Mouse (Mus musculus) monocyte, adult 5-6 weeks (primary cell): Measurements from ENCODE around the gene 6430571L13Rik. TPM values are rescaled to one million over a fixed set of nuclear protein-coding genes. Genes with fewer than 3 reads are reported as not detected.

Source experiments
- ATAC-seq: fragments of 153-309, 156-312 bp; replicated peaks from 2 replicates; pipeline ENCODE4 v1.8.0; 2017; ENCODE audit warnings: mild to moderate bottlenecking; ENCODE audit not compliant: low TSS enrichment, insufficient number of reproducible peaks, severe bottlenecking, poor library complexity, low FRiP score
- total RNA-seq: library from RNA; stranded (forward); fragments of 200-1000, 200-491, 200-594 nt; gene quantifications from 3 replicates; pipeline ENCODE4 v1.2.3, GENCODE M21; 2017

The 6430571L13Rik gene
- total RNA-seq, result not detected in 3 replicates

DNA sequence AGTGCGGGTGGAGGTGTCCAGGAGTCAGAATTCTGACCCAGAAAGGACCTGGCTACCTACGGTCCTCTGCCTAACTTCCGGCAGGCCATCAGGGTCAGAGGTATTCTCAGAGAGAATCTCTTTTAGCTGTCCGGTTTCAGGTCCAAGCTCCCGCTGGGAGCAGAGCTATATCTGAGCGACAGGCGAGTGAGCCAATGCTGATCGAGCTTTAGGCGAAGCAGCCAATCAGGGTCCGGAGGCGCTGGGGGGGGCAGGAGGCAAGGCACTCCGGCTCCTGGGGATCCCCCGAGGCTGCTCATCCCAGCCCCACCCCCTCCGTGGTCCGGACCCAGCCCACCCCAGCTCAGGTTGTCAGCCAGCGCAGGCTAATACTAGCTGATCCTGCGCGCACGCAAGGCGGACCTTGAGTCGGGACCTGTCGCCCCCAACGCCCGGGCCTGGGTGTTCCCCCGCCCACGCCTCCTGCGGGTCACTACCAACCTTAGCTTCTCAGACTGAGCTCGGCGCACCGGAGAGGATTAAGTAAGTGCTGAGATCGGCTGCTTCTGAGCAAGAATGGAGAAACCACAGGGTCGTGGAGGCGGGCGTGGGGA is at the start of gene 6430571L13Rik:
Gene 6430571L13Rik, plus strand, starts transcription at position 336 of the 593 bp plus-strand sequence.
- ATAC-seq, result peak; percentile 78

DNA sequence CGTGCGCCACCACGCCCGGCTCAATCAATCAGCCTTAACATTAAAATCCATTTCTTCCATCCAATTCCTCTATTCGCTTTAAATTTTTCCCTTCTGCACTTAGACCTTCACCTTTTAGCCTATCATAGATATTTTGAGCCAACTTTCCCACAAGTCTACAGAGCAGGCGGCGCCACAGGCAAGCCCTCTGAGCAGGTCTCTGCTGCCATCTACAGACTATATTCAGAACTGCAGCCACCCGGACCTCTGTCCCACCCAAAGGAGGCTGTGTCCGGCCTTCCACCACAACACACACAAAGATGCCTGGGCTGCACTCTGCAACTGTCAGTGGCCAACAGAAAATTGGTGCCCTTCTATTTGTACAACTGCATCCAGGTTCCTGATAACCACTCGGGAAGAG is 49.5 kb upstream of the 6430571L13Rik start:
- peak; percentile 25; the same call in 1 of the 2 replicates for ATAC-seq

DNA sequence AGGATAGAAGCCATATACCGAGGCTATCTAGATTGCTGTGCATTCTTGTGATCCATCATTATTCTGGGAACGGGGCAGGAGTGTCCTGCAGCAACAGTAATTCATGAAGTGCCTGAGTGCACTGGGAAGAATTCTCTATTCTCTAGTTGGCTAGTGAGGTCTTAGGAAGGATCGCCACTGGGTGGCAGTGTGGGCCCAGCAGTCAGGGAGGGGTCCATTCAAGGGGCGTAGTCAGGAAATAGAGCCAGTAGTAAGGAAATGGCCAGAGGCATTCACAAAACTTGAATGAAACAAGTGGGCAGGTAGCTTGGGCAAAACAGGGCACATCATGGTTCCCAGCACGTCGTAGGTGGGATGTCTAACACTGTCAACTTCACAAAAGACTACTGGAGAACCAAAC is 46.2 kb upstream of the 6430571L13Rik start:
- 0 out of 2 replicates have a peak, but pooled peaks have one; percentile 20 for ATAC-seq

DNA sequence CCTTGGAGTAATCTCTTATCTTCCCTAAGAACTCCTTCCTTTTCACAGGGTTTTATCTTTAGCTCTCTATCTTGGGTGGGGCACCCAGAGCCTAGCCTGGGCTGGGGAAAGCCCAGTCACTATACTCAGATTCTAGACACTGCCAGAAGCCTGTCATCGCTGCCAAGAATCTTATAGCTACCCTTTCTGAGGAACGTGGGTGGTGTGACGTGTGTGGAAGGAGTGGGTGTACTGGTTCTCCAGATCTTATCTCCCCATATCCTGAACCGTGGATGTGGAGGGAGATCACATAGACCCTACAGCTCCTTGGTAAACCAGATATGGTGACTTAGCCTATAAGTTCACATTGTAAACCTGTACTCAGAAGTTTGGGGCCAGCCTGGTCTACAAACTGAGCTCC is 44.8 kb upstream of the 6430571L13Rik start:
- no peak for ATAC-seq

DNA sequence AAGGTAGTCTGAATTCAATTTTAAA is 44.6 kb upstream of the 6430571L13Rik start, which contains the start of gene Cish:
Gene Cish, plus strand, starts transcription at position 11 of the 25 bp plus-strand sequence.
- no peak for ATAC-seq

DNA sequence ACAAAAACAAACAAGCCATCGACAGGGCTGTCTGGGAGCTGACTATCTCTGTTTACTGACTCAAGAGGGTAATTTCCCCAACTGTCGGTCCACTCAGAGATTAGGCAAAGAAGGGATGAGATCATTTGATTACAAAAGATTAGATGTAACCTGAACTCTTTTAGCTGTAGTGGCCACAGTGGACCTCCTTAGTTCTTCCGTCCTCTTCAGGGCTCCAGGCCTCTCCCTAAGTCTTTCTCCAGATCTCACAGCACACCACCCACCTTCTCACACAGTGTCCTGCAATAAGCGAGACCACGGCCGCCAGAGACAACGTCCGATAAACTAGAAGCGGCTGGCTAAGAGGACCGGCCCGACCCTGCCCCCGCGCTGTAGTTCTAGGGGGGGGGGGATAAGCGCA is 44.4 kb upstream of the 6430571L13Rik start:
- ATAC-seq, result no peak

DNA sequence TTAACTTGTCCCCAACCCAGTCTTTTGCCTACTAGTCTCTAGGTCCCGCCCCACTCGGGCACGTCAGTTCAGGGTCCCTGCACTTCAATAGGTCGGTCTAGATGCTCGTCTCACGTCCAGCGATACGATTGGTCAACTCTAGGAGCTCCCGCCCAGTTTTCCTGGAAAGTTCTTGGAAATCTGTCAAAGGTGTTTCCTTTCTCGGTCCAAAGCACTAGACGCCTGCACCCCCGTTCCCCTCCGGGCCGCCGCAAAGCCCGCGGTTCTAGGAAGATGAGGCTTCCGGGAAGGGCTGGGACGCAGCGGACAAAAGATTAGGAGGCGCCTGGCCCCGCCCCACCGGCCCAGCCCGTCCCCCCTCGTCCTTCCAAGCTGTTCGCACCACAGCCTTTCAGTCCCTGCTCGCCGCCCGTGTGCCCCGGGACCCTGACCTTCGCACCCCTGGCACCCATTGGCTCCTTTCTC is 43.9 kb upstream of the 6430571L13Rik start:
- ATAC-seq, result peak; percentile 83

DNA sequence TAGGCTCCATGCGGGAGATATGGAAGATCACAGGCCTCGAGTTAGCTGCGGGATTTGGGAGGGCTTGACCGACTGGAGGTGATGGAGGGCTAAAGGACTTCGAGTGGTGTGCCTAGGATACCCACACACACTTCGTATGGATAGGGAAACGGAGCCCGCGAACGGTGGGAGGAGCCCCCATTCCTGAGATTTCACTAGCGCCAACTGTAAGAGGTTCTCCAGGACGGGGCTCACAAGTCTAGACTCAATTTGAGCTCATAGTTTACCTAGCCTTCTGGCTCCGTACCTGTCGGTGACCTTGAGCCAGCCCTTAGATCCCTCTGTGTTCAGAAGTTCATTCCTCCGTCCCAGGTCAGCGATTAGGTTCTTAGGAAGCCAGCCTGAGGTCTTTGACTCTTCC is 43.3 kb upstream of the 6430571L13Rik start:
- ATAC-seq, result no peak

DNA sequence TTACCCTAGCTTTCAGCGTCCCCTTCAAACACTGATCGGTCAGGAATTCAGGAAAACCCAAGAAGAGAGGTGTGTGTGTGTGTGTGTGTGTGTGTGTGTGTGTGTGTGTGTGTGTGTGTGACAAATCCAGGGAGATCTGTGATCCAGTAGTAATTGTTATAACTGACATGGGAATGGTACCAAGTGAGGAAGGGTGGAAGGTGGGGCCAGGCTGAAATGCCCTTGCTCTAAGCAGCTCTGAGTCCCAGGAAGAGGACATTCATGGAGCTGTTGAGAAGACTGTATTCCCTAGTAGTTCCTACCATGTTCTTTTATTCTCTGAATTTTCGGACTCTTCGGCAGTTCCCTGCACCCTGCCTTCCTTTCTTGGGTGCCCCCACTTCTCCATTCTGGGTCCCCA is 42.7 kb upstream of the 6430571L13Rik start:
- ATAC-seq, result no peak

DNA sequence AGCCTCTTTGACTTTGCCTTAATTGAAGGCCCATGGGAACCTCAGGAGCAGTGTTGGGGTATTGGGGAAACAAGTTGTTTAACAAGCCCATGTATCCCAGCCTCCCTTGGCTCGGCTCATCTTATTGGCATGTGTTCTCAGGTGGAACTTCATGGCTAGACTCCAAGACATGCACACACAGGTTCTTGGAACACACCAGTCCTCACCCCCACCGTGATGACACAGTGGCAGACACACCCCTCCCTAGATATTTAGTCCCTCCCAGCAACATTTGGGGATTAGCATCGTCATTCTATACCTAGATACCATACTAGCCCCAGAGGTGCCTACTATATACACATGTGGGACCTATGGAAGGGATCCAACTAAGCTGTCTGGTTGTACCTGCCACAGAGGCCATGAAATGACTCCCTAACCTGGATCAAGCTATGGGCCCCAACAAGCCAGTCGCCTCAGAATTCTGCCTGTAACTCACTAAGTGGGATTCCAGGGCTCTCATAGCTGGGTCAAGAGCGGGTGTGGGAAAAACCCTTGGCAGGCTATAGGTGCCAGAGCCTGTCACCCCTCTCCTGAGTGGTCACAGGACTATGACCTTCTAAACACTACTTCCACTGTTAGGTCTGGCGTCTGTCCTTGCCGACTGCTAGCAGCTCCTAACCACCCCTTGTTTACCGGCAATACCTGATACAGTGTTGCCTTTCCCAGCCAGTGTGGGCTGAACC is 42.2 kb upstream of the 6430571L13Rik start:
- no peak for ATAC-seq

DNA sequence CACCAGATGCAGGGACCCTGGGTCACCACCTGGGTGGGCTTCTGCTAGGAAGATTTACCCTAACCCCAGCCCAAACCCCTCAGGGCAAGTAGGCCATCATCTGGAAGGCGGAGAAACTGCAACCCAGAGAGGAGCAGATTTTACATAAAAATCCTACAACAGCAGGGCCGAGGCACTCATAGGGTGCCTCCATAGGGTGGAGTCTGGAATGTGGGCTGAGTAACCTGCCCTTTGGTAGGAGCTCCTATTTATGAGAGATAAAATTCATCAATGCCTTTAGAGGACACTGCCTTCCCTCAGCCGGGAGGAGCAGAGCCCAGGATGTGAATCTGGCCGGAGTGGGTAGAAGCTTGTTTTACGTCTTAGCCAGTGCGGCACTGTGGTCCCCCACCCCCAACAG is 41.5 kb upstream of the 6430571L13Rik start:
- ATAC-seq, result no peak

DNA sequence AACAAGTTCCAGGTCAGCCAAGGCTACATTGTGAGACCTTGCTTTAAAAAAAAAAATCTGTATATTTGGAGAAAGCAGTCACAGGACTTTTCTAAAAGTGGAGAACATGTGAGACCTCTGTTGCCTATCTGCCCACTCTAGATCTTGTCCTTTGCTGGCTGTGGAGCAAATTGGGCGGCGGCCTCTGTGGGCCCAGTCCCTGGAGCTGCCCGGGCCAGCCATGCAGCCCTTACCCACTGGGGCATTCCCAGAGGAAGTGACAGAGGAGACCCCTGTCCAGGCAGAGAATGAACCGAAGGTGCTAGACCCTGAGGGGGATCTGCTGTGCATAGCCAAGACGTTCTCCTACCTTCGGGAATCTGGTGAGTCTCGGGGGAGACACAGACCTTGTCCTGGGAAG is 40.6 kb upstream of the 6430571L13Rik start:
- ATAC-seq, result no peak

DNA sequence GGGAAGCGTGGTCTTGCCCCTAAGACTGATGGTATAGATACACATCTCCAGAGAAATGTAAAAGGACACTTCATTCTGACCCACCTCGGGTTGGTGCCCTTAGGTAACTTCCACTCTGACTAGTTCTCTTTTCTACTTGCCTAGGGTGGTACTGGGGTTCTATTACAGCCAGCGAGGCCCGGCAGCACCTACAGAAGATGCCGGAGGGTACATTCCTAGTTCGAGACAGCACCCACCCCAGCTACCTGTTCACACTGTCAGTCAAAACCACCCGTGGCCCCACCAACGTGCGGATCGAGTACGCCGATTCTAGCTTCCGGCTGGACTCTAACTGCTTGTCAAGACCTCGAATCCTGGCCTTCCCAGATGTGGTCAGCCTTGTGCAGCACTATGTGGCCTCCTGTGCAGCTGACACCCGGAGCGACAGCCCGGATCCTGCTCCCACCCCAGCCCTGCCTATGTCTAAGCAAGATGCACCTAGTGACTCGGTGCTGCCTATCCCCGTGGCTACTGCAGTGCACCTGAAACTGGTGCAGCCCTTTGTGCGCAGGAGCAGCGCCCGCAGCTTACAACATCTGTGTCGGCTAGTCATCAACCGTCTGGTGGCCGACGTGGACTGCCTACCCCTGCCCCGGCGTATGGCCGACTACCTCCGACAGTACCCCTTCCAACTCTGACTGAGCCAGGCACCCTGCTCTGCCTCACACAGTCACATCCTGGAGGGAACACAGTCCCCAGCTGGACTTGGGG is 40.0 kb upstream of the 6430571L13Rik start:
- ATAC-seq, result no peak

DNA sequence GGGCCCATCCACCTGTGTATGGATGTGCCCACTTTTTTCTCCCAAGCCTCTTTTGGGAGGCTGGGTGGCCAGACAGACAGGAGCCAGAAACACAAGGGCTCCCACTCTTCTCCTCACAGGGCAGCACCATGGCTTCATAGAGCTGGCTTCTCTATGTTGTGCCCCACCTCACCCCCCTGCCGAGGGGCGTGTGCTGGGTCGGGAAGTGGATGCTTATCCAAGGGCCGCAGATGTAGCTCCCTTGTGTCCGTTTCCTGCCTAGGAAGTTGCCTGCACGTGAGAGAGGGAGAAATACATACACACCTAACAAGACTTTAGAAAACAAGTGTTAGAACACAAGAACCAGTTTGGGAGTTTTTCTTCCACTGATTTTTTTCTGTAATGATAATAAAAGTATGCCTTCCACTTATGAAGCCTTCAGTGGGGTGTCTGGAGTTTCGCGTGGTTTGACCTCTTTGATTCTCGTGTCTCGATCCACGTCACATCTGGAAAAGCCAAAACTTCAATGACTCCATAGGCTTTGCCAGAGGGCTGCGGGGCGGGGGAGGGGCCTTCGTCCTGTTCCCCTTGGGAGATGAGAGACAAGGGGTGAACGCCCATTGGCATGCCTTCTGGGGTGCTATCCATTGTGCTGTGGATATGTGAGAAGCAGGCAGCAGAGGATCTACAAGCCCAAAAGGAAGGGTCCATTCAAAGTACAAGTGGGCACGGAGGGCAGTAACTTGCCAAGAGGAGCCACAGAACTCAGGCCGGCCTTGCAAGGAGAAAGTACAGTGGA is 38.7 kb upstream of the 6430571L13Rik start:
- no peak for ATAC-seq

DNA sequence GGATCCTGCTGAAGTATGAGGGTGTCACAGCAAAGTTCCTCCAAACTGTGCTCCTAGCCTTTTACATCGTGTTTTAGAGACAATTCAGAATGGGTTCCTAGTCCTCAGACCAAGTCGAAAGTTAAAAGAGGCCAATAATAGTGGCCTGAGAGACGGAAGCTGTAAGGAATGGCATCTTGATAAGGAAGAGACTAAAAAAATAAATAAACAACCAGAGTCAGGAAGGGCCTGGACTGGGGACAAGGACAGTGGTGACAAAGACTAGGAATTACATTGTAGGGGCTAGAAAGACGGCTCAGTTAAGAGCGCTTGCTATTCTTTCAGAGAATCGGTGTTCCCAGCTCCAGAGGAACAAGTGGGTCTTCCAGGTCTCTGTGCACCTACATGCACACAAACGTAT is 37.8 kb upstream of the 6430571L13Rik start:
- ATAC-seq, result no peak

DNA sequence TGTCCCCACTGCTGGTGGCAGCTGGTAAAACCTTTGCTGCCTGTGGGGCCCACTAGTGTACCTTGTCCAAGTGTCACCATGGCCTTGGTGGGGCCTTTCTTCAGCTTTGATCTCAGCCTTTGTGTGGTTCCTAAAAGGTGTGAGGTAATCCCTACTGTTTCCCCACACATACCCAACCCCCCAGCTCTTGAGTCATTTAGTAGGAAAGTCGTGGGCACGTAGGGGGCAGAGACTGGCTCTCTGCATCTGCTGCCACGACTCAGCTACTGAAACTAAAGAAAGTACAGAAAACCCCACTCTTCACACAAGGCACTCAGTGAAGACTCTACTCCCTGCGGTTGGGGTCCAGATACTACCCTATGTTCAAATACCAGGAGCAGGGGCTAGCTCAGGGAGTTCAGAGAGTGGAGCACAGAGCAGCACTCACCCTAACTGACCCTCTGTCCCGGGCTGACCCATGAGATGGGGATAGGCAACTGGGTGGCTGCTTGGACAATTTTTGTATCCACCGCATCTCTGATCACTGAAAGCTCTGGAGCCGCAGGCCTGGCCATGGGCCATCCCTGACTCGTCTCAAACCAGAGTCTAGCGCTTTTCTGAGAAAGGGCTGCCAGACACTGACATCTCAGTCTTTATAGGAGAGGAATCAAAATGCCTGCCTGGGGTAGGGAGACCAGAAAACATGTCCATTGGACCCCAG is 37.1 kb upstream of the 6430571L13Rik start:
- ATAC-seq, result no peak

DNA sequence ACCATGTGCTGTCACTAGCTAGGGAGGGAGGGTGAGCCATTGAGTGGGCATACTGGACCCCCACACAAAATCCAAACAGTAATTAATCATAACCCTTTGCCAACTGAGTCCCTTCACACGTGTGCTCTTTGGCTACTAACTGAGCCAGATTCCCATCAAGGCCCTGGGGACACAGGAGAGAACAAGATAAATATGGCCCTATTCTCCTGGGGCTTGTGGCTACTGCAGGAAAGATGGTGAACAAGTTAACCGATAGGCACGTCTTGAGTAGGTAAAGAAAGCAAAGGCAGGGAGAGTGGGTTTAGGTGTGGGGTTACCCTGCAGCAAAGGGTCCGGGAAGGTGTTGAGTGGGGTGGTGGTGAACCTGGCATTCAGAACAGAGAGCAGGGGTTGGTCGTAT is 36.5 kb upstream of the 6430571L13Rik start:
- ATAC-seq, result no peak

DNA sequence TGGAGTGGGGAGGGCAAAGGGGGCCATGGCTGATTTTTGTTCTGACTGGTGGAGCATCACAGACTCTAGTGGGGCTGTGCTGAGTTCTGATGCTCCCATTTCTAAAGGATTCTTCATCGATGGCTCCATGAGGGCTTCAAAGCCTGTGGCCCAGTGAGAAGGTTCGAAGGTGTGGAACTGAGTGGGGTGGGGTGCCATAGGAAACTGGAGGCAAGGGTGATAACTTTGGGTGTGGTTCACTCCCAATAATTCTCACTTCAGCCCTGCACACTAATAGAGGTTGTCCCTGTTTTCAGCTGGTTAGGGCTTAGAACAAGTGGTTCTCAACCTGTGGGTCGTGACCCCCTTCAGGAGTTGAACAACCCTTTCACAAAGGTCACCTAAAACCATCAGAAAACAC is 36.0 kb upstream of the 6430571L13Rik start:
- no peak for ATAC-seq

DNA sequence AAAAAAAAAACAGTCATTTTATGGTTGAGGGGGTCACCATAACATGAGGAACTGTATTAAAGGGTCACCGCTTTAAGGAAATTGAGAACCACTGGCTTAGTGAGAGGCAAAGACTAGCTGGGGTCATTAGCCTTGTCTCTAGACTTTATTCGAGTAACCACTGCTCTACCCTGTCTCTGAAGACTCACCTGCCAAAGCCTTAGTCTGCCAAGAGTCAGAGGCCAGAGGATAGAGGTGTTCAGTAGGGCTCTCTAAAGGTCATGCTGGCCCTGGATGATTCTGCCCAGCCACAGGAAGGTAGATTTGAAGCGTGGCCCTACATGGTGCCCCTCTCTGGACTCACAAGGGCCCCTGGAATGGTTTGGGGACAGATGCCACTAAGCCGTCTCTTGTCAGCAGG is 35.4 kb upstream of the 6430571L13Rik start:
- no peak for ATAC-seq
